Mouse (Mus musculus) MEL (cell line): ENCODE measurements at regions not wholly inside any gene's neighbourhood (a gene's known extent, or its start where the extent isn't known, plus 50 kb on each side); places are given as distances from the start of the nearest gene placed in this dataset.

Experiments used
- DNase-seq: peaks from one replicate; pipeline ENCODE4 v3.0.0; 2011; ENCODE audit warnings: low read depth, low spot score
- H3K27ac ChIP-seq: 2 replicates; pipeline ENCODE4 v1.5.1; 2012; ENCODE audit warnings: low read depth, mild to moderate bottlenecking, control low read depth, low read length, moderate library complexity; ENCODE audit not compliant: control insufficient read depth
- H3K27me3 ChIP-seq, 2 experiments: fragments of 150-350 bp in 1 of 2; sonication (generic) in 1 of 2; 2 replicates each; pipeline ENCODE4 v1.6.1; 2012; ENCODE audit warnings: low read length in 2 of 2, mild to moderate bottlenecking in 2 of 2, improper control_type of control experiment in 1 of 2, moderate library complexity in 1 of 2; ENCODE audit not compliant: insufficient read depth in 2 of 2, control insufficient read depth in 1 of 2
- H3K36me3 ChIP-seq, 2 experiments: 2 replicates each; pipeline ENCODE4 v1.6.1; 2012 to 2014; ENCODE audit warnings: low read length in 2 of 2, improper control_type of control experiment in 1 of 2, inconsistent platforms in 1 of 2, mild to moderate bottlenecking in 1 of 2; ENCODE audit not compliant: insufficient read depth in 2 of 2, control insufficient read depth in 1 of 2
- H3K4me1 ChIP-seq, 2 experiments: fragments of 150-350 bp in 1 of 2; sonication (generic) in 1 of 2; 2 replicates each; pipeline ENCODE4 v1.6.1; 2012; ENCODE audit warnings: low read length in 2 of 2, improper control_type of control experiment in 1 of 2, mild to moderate bottlenecking in 1 of 2; ENCODE audit not compliant: insufficient read depth in 2 of 2, control insufficient read depth in 1 of 2
- H3K4me3 ChIP-seq, 2 experiments: fragments of 150-350 bp in 1 of 2; sonication (generic) in 1 of 2; 2 replicates each; pipeline ENCODE4 v1.5.1; 2012; ENCODE audit warnings: low read depth in 2 of 2, low read length in 2 of 2, mild to moderate bottlenecking in 2 of 2, moderate library complexity in 2 of 2, control low read depth in 1 of 2, improper control_type of control experiment in 1 of 2; ENCODE audit not compliant: control insufficient read depth in 1 of 2, insufficient read depth in 1 of 2
- H3K79me2 ChIP-seq: 2 replicates; pipeline ENCODE4 v1.6.1; 2012; ENCODE audit warnings: mild to moderate bottlenecking, low read length, moderate library complexity; ENCODE audit not compliant: control insufficient read depth, poor library complexity, insufficient read depth
- H3K9ac ChIP-seq: 2 replicates; pipeline ENCODE4 v1.6.1; 2012; ENCODE audit warnings: low read depth, mild to moderate bottlenecking, control low read depth, low read length, moderate library complexity; ENCODE audit not compliant: control insufficient read depth, poor library complexity, severe bottlenecking
- H3K9me3 ChIP-seq: fragments of 150-350 bp; sonication (generic); replicated peaks from 2 replicates; pipeline ENCODE4 v1.6.1; 2012; ENCODE audit warnings: mild to moderate bottlenecking, low read length, improper control_type of control experiment, moderate library complexity; ENCODE audit not compliant: insufficient read depth
- CHD1 ChIP-seq: IDR thresholded peaks from 2 replicates; pipeline ENCODE4 v1.6.1; 2012; ENCODE audit warnings: low read depth, mild to moderate bottlenecking, inconsistent platforms, low read length, improper control_type of control experiment
- CHD2 ChIP-seq: IDR thresholded peaks from 2 replicates; pipeline ENCODE4 v1.6.1; 2011; ENCODE audit warnings: low read length, improper control_type of control experiment
- CTCF ChIP-seq, 3 experiments: IDR thresholded peaks in 2 of 3; conservative IDR thresholded peaks in 1 of 3; 2 replicates each; pipeline ENCODE4 v1.5.1; 2011 to 2012; ENCODE audit warnings: low read length in 3 of 3, low read depth in 2 of 3, mild to moderate bottlenecking in 2 of 3, improper control_type of control experiment in 1 of 3, inconsistent platforms in 1 of 3, mixed read lengths in 1 of 3, moderate library complexity in 1 of 3; ENCODE audit not compliant: control insufficient read depth in 1 of 3, insufficient read depth in 1 of 3, poor library complexity in 1 of 3, severe bottlenecking in 1 of 3
- E2F4 ChIP-seq: IDR thresholded peaks from 2 replicates; pipeline ENCODE4 v1.6.1; 2011; ENCODE audit warnings: low read depth, low read length, improper control_type of control experiment, borderline replicate concordance
- GATA1 ChIP-seq: IDR thresholded peaks from 2 replicates; pipeline ENCODE4 v1.6.1; 2011; ENCODE audit warnings: low read depth, low read length, improper control_type of control experiment
- JUND ChIP-seq: IDR thresholded peaks from 2 replicates; pipeline ENCODE4 v1.6.1; 2011; ENCODE audit warnings: low read depth, mild to moderate bottlenecking, improper control_type of control experiment, low read length
- KAT2A ChIP-seq: conservative IDR thresholded peaks from 2 replicates; pipeline ENCODE4 v1.6.1; 2012; ENCODE audit warnings: low read depth, low read length, improper control_type of control experiment, inconsistent platforms
- MEF2A ChIP-seq: IDR thresholded peaks from 2 replicates; pipeline ENCODE4 v1.6.1; 2014; ENCODE audit warnings: low read depth, mild to moderate bottlenecking, inconsistent platforms, low read length, improper control_type of control experiment; ENCODE audit not compliant: poor library complexity, insufficient replicate concordance, severe bottlenecking; ENCODE audit errors: extremely low read depth
- MYC ChIP-seq: IDR thresholded peaks from 2 replicates; pipeline ENCODE4 v1.6.1; 2011; ENCODE audit warnings: low read depth, mild to moderate bottlenecking, low read length, improper control_type of control experiment, moderate library complexity
- NRF1 ChIP-seq: IDR thresholded peaks from 2 replicates; pipeline ENCODE4 v1.6.1; 2014; ENCODE audit warnings: low read depth, mild to moderate bottlenecking, inconsistent platforms, low read length, improper control_type of control experiment, moderate library complexity; ENCODE audit not compliant: poor library complexity, insufficient read depth, severe bottlenecking
- POLR2A ChIP-seq, 2 experiments: IDR thresholded peaks; 2 replicates each; pipeline ENCODE4 v1.6.1; 2011 to 2012; ENCODE audit warnings: low read length in 2 of 2, mild to moderate bottlenecking in 2 of 2, control low read depth in 1 of 2, improper control_type of control experiment in 1 of 2, low read depth in 1 of 2, moderate library complexity in 1 of 2; ENCODE audit not compliant: control insufficient read depth in 1 of 2, insufficient read depth in 1 of 2, poor library complexity in 1 of 2
- POLR2AphosphoS2 ChIP-seq: IDR thresholded peaks from 2 replicates; pipeline ENCODE4 v1.6.1; 2011; ENCODE audit warnings: low read length, improper control_type of control experiment
- POLR2AphosphoS5 ChIP-seq: IDR thresholded peaks from 2 replicates; pipeline ENCODE4 v1.6.1; 2012; ENCODE audit warnings: low read depth, borderline replicate concordance, mild to moderate bottlenecking, inconsistent platforms, low read length, moderate library complexity, mixed read lengths
- RAD21 ChIP-seq: IDR thresholded peaks from 2 replicates; pipeline ENCODE4 v1.6.1; 2011; ENCODE audit warnings: mild to moderate bottlenecking, low read depth, low read length, improper control_type of control experiment
- SIN3A ChIP-seq: IDR thresholded peaks from 2 replicates; pipeline ENCODE4 v1.6.1; 2012; ENCODE audit warnings: low read length, improper control_type of control experiment, inconsistent platforms
- SMC3 ChIP-seq: IDR thresholded peaks from 2 replicates; pipeline ENCODE4 v1.6.1; 2011; ENCODE audit warnings: low read depth, low read length, improper control_type of control experiment
- TCF12 ChIP-seq: IDR thresholded peaks from 2 replicates; pipeline ENCODE4 v1.6.1; 2014; ENCODE audit warnings: low read depth, mild to moderate bottlenecking, inconsistent platforms, low read length, improper control_type of control experiment, moderate library complexity
- UBTF ChIP-seq: IDR thresholded peaks from 2 replicates; pipeline ENCODE4 v1.6.1; 2012; ENCODE audit warnings: low read depth, mild to moderate bottlenecking, inconsistent platforms, low read length, improper control_type of control experiment, moderate library complexity, borderline replicate concordance; ENCODE audit not compliant: insufficient read depth
- USF1 ChIP-seq: IDR thresholded peaks from 2 replicates; pipeline ENCODE4 v1.6.1; 2014; ENCODE audit warnings: low read depth, mild to moderate bottlenecking, inconsistent platforms, low read length, improper control_type of control experiment, moderate library complexity
- USF2 ChIP-seq, 2 experiments: IDR thresholded peaks; 2 replicates each; pipeline ENCODE4 v1.6.1; 2011 to 2012; ENCODE audit warnings: improper control_type of control experiment in 2 of 2, low read length in 2 of 2, borderline replicate concordance in 1 of 2, inconsistent platforms in 1 of 2, low read depth in 1 of 2, mild to moderate bottlenecking in 1 of 2; ENCODE audit not compliant: insufficient read depth in 1 of 2
- ZKSCAN1 ChIP-seq: IDR thresholded peaks from 2 replicates; pipeline ENCODE4 v1.6.1; 2012; ENCODE audit warnings: low read depth, mild to moderate bottlenecking, inconsistent platforms, low read length, improper control_type of control experiment, moderate library complexity
- ZMIZ1 ChIP-seq: IDR thresholded peaks from 2 replicates; pipeline ENCODE4 v1.6.1; 2012; ENCODE audit warnings: low read depth, mild to moderate bottlenecking, inconsistent platforms, low read length, improper control_type of control experiment, moderate library complexity
- ZNF384 ChIP-seq: IDR thresholded peaks from 2 replicates; pipeline ENCODE4 v1.6.1; 2012; ENCODE audit warnings: low read depth, mild to moderate bottlenecking, inconsistent platforms, low read length, improper control_type of control experiment

DNA sequence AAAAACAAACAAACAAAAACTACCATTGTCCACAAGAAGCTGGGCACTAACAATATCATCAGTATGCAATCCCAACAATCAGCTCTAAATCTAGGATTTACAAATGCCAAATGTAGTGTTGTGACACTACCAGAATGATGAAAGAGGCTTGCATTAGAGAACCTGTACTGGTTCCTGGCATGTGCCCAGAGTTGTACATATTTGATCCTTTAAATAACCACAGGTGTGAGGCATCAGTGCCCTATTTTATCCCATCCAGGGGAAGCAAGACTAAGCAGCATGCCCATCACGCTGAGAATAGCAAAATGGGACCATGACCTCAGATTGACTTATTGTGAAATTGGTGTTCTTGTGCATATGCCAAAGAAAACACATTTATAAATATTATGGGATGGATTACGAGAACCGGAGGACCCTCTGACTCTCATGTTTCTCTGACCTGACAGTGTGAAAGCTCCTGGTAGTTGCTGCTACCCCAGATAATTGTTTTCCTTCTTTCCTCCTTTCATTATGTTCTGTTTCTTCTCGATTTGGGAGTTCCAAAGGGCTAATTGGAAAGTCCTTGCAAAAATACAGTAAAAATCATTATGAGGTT lies 157.4 kb downstream of the Gm10192 start:
- H3K9ac ChIP-seq: no peak overlapping the region
- no peak for TF ChIP-seq KAT2A
- no peak for TF ChIP-seq JUND
- TF ChIP-seq SMC3: no peak
- TF ChIP-seq ZKSCAN1: no peak
- TF ChIP-seq POLR2AphosphoS2: no peak
- no peak for TF ChIP-seq MEF2A
- TF ChIP-seq USF2 (IDR thresholded peaks at IDR 0.05; ENCODE audit: borderline replicate concordance in 1 of 2, insufficient read depth in 1 of 2, low read depth in 1 of 2, low read length in 2 of 2): no peak
- no peak for TF ChIP-seq CTCF (IDR thresholded peaks at IDR 0.05 in 2 of 3, conservative IDR thresholded peaks at IDR 0.05 in 1 of 3; ENCODE audit: control insufficient read depth in 1 of 3, insufficient read depth in 1 of 3, low read depth in 2 of 3, low read length in 3 of 3, poor library complexity in 1 of 3, severe bottlenecking in 1 of 3)
- no peaks in the 10 kb centered on the region for H3K9me3 ChIP-seq
- no peaks in the 10 kb centered on the region for H3K4me1 ChIP-seq
- no peak overlapping the region for H3K27ac ChIP-seq
- DNase-seq: no peak
- no peaks in the 10 kb centered on the region for H3K79me2 ChIP-seq
- H3K27me3 ChIP-seq: no peaks in the 10 kb centered on the region
- no peak overlapping the region for H3K4me3 ChIP-seq
- H3K36me3 ChIP-seq: no peaks in the 10 kb centered on the region

DNA sequence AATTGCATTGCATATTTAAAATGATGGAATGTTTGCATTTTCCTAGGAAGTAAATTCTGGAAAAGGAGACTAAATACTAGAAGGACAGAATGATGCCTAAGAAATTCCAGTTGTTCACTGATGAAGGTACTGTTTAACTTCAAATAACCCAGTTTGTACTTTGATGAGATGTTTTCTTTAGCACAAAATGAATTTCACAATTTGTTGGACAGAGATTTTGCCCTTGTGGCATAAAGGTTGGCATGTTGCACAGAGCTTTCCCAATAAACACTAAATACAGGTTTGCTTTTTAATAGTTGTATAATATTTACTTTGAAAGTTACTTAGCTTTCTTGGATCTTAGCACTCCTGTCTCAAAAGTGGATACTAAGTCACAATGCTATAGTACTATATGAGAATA lies 181.6 kb downstream of the Gm10192 start:
- Histone ChIP-seq H3K9ac (no peak overlapping the region), H3K4me3 (no peak overlapping the region), H3K27ac (no peak overlapping the region), H3K27me3 (no peaks in the 10 kb centered on the region), H3K79me2 (no peaks in the 10 kb centered on the region), H3K36me3 (no peaks in the 10 kb centered on the region), H3K4me1 (no peaks in the 10 kb centered on the region), H3K9me3 (no peaks in the 10 kb centered on the region)
- no peak for DNase-seq
- TF ChIP-seq ZKSCAN1: no peak
- TF ChIP-seq RAD21: no peak
- TF ChIP-seq TCF12: no peak
- no peak for TF ChIP-seq CHD2
- no peak for TF ChIP-seq CHD1
- no peak for TF ChIP-seq UBTF
- no peak for TF ChIP-seq SIN3A
- no peak for TF ChIP-seq GATA1
- TF ChIP-seq POLR2A (IDR thresholded peaks at IDR 0.05; ENCODE audit: control insufficient read depth in 1 of 2, insufficient read depth in 1 of 2, low read depth in 1 of 2, low read length in 2 of 2, poor library complexity in 1 of 2): no peak
- no peak for TF ChIP-seq MYC
- TF ChIP-seq POLR2AphosphoS5: no peak
- TF ChIP-seq KAT2A: no peak
- no peak for TF ChIP-seq USF1
- TF ChIP-seq ZNF384: no peak
- TF ChIP-seq E2F4: no peak
- TF ChIP-seq NRF1: no peak
- no peak for TF ChIP-seq ZMIZ1
